Mouse (Mus musculus) 3T3-L1 (cell line): Measurements from ENCODE around the gene Trpm1.
"Not testable (repeated sequence)": the region's sequence is repeated elsewhere in the genome, so short reads cannot be mapped to it uniquely, and the experiment has no call there.

Experiments
- DNase-seq: peaks from one replicate; pipeline ENCODE4 v3.0.0-alpha.2; 2015; ENCODE audit warnings: low read depth, low spot score

The Trpm1 gene

DNA sequence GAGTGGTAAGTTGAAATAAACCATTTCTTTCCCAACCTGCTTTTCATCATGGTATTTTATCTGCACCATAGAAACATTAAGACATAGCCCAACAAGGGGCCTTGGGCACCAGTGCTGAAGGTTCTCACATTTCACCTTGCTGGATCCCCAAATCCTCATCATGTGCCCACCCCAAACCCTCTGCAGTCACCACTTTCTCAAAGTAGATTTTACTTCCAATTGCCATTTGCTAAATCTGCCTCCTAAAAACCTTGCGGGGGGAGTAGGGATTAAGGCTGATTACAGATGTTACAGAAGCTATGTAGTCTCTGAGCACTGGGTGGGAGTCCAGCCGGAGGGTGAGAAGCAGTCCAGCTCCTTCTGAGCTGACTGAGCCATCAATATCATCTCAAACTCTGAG, at the start of gene Trpm1:
Gene Trpm1, plus strand, starts transcription at position 301 of the 400 bp plus-strand sequence.
- DNase-seq: no peak

DNA sequence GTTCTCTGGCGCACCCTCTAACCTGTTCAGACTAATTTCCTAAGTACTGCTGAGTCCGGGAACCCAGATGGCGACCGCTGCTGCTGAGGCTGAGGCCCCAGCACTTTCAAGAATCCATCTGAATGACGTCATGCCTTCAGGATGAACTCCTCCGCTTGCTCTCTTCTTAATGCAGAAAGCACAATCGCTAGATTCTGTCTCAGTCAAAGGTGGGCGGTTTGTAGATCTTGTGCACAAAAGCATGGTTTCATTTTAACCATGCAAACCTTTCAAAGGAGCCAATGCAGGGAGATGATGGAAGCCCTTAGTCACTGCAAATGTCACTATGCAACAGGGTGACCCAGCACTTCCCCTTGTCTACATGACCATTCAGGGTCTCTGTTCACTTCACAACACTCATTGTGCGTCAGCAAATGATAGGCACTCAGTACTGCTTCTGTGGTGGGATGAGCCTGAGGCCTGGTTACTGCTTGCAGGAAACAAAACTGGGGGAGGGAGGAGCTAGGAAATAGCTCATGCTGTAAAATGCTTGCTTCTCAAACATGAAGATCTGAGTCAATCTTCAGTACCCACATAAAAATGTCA, 31.4 kb upstream of the Trpm1 start:
- no peak for DNase-seq

DNA sequence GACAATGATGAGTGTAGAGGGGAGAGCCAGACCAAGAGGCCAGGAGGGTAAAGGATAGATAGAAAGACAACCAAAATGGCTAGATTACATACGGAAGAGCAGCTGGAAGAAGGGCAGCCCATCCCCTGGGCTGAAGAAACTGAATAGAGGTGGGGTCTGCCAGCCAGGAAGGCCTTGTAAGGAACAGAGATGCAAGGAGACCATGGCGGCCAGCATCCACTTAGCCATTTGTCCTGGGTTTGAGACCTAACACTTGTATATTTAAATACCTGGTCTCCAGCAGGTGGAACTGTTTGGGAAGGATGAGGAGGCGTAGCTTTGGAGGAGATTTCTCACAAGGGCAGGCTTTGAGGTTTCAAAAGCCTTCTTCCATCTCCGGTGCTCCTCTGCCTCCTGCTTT, 29.9 kb upstream of the Trpm1 start:
- DNase-seq: no peak

DNA sequence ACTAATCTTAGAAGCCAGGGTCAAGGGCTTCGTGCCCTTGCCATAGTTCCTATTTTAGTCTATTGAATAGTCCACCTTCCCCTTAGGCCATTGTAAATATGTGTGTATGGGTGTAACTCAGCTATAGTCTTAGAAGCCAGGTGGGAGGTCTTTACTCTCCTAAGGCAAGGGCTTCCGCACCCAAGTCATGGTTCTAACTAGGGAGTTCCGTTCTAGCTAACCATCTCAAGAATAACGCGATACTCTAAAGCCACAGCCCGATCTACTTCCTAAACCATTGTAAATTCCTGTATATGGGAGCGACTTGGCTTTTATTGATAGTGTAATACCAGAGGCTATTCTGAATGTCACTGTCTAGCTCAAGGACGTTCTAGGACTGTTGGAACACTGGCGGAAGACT, 27.6 kb upstream of the Trpm1 start:
- DNase-seq: not testable (repeated sequence)

DNA sequence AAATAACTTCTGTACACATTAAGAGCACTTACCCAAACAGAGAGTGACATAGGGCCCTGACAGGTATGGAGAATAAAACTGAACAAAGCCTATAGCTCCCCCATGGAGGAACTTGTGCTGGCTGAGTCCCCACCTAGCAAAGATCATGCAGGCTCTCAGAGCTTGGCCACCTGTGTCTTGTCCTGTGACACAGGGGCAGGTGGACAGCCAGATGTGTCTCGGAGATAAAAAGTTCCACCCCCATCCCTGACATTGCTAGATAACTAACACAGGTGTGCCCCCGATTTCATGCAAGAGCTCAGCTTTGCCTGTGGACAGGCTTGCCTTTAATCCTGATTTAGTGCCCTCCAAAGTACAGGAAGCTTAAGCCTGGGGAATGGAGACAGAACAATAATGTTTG, 13.8 kb upstream of the Trpm1 start:
- no peak for DNase-seq

DNA sequence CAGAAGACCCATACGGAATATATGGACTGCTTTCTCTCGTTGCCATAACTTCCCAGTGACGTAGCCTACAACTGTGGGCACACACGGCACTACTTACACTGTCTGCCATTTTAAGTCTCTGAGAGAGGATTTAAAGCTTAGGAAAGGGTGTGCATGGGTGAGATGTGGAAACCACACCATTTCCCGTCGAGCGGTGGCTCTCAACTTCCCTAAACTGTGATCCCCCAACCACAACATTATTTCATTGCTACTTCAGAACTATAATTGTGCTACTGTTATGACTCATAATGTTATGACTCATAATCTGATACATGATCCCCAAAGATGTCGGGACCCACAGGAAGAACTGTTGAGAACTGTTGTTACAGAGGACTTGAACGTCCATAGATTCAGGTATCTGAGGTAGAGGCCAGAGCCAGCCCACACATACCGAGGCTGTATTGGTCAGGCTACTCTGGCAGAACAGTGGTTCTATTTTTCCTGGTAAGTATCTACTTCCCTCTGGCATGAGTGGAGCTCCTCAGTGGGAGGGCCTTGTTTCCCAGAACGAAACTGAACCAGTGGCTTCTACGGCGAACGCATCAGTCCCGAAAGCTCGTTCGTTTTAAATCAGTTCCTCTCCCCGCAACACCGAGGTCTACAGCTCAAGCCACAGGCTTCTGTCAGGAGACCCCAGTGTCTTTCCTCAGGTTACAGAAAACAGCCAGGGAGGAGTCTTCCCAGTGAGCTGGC, 12.2 kb upstream of the Trpm1 start:
- peak; percentile 33 for DNase-seq

DNA sequence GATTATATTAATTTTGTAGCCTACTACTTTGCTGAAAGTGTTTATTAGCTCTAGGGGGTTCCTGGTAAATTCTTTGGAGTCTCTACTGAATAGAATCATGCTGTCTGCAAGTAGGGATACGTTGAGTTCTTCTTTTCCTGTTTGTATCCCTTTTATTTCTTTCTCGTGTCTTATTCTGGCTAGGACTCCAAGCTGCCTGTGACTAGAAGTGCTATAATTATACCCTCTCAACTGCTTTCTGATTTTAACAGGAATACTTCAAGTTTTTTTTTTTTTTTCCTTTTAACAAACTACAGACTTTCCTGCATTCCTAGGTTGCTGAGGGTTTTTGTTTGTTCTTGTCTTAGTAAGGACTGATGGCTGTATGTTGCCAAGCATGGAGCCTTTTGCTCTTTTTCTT, 4.3 kb upstream of the Trpm1 start:
- DNase-seq: no peak

DNA sequence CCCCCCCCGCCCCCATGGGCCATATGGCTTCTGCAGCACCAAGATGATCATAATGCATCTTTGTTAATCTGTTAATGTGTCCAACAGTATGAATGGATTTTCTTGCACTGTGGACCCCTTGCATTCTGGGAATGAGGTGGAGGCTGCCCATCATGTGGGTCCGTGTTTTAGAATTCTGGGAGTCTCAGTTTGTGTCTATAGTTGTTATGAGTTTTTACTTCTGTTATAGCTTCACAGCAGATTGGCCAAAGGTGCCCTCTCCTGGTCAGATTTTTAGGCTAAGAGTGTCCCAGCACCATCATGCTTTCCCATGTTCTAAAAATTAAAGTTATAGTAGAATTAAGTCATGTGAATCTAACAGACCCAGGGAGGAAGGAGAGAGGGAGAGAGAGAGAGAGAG, 3.9 kb upstream of the Trpm1 start:
- peak; percentile 63 for DNase-seq

DNA sequence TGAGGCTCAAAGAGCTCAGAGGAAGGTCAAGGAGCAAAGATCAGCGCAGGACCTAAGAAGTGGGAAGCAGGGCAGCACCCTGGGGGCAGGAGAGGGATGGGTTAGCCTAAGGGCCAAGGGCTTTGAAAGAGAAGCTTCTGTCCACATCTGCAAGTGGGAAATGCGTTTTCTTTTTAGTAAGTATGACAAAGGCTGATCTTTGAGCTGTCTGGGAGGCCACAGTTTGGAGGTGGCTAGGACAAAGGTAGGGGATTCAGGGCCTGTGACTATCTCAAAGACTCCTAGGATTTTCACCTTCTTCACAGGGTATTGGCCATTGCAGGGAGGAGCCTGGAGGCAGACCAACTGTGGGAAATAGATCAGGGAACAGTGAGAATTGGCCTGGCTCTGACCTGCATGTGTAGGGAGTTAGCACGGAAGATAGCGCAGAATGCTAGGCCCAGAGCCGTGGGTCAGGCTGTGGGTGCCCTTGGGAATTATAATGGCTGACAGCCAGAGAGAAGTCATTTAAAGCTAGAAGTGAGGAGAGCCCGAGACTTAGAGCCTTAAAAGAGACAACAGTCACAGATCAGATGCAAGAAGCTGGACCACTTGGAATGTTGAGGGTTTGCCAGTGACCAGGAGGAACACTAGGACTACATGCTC, 3.1 kb upstream of the Trpm1 start:
- DNase-seq: no peak

DNA sequence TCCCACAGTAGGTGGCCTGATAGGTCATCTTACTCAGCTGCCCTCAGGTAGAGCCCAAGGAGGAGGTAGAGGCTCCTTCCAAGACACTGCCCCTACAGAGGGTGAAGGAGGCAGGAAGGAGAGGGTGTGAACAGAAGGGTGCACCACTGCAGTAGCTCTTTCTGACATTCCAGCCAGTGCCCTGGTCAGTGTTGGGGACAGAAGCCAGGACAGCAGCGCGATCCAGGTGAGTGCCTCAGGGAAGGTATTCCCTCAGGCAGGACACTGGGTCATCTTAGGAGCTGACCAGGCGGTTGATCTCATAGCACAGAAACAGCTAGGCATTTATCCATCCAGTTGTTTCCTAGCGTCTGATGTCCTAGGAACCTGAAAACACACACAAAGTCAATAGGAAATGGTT, 1.6 kb downstream of the Trpm1 start:
- DNase-seq: no peak

DNA sequence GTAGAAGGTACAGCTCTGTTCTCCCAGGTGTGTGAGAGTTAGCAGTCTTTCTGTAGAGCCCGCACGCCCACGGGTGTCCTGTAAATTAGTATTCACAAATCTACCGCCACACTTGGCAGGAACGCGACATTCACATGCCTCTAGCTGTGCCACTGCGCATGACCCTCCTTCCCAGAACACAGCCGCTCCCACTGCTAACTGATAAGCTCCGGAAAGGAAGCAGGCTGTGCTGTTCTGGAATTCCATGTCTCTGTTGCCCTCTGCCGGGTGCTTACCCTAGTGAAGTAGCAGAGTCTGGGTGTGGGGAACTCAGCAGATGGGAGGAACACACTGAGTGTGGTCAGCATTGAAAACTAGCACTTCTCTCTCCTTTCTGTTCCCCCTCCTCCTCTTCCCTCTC, 2.1 kb downstream of the Trpm1 start:
- peak; percentile 76 for DNase-seq

DNA sequence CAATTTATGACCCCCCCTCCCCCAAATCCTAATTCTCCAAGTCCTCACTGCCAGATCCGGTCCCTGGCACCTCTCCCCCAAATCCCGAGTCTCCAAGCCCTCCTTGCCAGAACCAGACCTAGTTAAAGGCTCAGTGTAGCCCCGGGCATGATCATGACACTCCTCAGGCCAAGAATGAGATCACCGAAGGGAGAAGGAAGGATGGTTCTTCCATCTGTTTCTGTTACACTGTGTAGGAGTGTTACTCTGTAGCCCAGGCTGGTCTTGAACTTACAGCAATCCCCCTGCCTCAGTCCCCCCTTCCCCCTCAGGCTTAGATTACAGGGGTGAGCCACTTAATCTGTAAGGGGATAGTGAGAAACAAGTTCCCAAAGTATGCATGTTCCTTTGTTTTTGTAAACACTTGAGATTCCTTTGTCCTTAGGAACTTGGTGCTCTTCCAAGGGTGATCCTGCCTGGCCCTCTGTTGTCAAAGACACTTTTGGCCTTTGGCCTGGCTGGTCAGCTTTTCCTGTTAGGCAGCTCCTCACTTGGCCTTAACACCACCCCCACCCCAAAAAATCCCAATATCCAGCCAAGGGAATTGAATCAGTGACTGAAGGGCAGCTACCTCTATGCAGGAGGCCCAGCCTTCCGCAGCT, 2.8 kb downstream of the Trpm1 start:
- DNase-seq: peak; percentile 72

DNA sequence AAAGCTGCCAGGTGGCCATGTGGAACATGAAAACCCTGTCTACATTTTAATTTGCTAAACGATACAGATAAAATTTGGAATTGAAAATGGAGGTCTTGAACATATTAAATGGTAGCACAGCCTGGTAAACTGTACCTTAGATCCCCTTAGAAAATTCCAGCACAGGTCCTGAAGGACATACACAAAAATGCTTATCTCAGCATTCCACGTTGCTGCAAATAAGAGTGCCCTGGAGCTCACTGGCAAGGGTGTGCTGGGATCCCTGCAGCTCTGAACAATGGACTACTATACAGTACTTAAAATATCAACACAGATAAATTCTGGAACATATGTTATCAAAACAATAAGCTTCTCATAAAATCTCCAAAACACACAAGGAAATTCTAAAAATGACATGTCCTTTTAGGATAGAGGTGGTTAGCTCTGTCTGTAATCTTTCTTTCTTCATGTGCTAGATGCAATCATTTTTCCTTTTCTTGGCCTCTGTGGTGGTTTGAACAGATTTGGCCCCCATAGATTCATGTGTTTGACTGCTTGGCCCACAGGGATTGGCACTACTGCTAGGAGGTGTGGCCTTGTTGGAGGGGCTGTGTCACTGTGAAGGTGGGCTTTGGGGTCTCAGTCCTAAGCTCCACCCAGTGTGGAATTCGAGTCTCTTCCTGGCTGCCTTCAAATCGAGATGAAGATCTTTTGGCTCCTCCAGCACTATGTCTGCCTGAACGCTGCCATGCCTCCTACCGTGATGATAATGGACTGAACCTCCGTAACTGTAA, 3.5 kb downstream of the Trpm1 start:
- DNase-seq: peak; percentile 13

DNA sequence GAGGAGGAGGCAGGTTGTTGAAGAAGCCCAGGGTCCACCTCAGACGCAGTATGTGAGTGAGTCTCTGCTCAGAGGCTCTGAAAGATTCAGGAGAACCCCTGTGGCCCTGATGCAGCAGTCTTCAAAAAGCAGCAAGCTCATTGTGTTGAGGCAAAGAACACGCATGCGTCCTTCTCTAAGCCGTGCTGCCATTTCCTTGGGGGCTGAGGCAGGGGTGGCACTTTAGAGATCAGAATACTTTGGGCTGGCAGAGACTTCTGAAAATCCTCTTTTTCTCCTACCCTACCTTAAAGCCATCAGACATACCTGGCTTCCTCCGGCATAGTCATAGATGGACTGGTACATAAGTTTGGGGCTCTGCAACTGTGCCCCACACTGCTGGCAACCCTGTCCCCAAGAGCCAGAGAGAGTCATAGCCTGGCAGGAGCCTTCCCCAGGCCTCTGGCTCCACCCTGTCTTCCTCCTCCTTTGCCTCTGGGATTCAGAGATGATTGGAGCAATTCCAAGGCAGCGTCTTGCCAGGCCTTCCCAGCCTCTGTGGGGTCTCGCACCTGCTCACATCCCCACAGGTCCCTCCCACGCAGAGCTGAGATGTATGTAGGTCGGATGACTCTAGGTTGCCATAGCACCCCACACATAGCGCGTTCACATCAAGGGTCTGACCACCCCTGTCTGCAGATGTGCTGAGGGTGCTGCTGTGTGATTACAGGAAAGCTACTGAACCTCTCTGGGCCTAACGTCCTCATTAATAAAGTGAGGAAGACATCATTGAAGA, 4.8 kb downstream of the Trpm1 start:
- DNase-seq: no peak

DNA sequence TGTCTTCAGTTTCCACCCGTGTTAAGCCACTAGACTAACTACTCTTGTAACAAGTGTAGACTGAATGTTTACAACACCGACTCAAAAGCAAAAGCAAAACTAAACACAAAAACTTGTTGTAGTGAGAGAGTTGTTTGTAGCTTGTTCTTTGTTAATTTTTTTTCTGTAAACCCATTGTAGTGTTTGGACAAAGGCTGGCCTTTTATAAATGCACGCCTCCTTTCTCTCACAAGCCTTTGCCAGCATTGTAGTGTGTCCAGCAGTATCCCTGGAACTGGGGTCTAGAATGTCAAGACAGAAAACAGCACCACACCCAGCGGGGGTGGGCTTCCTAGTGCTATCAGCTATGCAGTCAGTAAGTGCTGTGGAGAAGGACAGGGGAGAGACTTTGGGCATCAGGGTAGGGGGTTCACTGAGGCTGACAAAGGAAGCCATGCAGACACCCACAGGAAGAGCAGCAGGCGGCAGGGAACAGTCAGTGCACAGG, 5.5 kb downstream of the Trpm1 start:
- DNase-seq: no peak

DNA sequence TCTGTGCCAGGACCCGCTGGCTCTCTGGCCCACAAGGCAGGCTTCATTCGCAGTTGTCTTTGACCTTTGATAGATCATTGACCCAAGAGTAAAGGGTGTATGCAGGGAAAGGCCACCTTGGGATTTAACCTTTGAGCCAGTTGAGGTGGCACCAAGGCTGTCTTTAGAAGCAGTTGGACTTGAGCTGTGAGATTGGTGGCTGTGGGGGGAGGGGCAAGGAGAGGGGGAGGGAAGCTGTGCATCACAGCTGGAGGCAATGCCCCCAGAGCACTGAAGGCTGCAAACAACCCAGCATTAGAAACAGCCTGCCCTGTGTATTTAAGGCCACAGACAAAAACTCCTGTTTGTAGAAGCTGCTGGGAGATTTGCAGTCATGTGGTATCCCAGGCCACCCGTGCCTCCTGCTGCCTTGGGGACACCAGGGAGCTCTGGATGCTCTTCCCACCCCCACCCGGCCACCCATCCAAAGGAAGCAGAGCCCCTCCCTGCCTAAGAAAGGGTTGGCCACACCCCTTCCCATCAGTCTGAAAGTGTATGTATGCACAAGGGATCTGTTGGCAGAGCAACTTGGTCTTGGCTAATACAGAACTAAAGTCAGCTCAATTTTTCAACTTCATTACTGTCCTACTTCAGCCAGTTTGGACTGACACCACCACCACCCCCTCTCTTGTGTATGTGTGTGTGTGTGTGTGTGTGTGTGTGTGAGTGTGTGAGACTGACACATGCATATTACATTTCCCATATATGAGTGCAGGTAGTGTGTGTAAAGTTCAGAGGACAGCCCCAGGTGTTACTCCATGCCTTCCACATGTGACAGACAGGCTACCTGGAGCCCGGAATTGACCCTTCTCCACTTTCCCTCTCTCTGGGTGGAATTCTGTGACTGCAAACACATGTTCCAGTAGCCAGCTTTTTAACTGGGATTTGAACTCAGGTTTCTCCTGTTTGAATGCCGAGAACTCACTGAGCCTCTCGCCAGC, 6.3 kb downstream of the Trpm1 start:
- DNase-seq: no peak

DNA sequence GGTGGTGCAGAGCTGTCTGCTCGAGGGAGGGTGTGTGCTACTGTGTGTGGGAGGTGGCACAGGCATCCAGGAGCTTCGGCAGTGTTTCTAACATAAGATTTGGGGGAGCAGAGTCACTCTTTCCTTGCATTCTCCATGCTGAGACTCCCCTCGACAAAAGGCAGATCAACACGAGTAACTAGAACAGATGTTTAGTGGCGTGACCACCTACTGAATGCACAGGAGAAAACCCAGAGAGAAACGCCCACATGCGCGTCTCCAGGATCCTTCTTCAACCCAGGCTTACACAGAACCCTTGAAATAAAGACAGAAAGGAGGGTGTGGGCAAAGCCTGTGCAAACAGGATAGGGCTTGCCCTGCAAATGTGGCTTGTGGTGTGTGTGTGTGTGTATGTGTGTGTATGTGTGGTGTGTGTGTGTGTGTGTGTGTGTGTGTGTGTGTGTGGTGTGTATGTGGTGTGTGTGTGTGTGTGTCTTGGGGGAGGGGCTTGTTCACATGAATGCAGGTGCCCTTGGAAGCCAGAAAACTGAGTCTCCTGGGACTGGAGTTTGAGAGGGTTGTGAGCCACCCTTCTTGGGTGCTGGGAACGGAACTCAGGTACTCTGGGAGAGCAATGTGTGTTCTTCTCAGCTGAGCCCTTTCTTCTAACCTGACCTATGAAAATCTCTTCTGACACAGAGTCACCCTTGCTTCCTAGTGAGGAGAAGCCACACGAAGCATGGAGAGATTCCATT, 7.3 kb downstream of the Trpm1 start:
- DNase-seq: no peak

DNA sequence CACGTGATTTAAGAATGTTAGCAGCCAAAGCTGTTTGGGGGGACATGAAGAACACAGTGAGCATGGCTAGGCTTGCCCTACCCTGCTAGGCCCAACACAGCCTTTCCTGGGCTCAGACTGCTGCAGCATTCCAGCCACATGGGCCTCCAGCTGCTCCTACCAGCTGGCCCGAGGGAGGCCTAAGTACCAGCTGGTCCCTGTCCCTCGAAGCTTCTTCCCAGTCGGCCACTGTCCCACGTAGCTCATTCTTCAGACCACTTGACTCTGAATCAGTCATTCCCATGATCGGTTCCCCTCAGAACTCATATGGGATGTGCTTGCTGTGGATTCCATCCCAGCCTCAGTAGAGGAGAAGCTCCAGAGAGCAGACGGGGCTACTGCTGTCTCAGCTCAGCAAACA, 8.4 kb downstream of the Trpm1 start:
- DNase-seq: no peak

DNA sequence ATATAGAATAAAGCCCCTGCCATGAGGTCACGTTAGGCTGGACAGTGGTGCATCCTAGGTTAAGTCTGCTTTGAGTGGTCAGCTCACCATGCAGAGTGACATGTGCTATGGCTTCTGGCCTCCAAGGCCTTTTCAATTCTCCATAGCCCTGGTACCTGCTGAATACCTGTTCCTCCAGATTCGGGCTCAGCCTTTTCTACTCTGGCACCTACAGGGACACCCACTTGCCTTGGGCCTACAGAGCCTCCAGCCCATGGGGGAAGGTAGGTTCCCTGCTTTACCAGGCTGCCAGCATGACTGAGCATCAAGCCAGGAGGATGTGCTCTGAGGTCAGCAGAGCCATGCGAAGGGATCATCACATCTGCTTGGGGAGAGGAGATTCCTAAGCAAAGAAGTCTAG, 9.5 kb downstream of the Trpm1 start:
- DNase-seq: no peak
